Mouse (Mus musculus): ENCODE data around the gene Ctnnbip1. TPM values are rescaled to one million over a fixed set of nuclear protein-coding genes. Genes with fewer than 3 reads are reported as not detected.

Ctnnbip1 gene
- total and polyA plus RNA-seq, 2 experiments, result 4.9 to 9.7 TPM

GRCm38 (mm10) chr4:149523961-149524360 is 5.9 kb downstream of the Ctnnbip1 start:
- peak; percentile 21 for DNase-seq (ENCODE audit: extremely low read depth, low read depth, low spot score)
- TF ChIP-seq CTCF (IDR thresholded peaks at IDR 0.05; ENCODE audit: low read depth, low read length) (no peak), POLR2A (IDR thresholded peaks at IDR 0.05; ENCODE audit: extremely low read depth, insufficient read depth, low read length) (no peak)
- Histone ChIP-seq H3K79me2 (ENCODE audit: control insufficient read depth, insufficient read depth, low read length) (no peaks in the 10 kb centered on the region; the same call in 1 of the 2 replicates), H3K4me1 (ENCODE audit: control insufficient read depth, insufficient read depth, low read length) (peaks cover 5% of the 10 kb centered on the region), H3K9ac (ENCODE audit: low read depth, low read length) (no peak overlapping the region), H3K27me3 (ENCODE audit: control insufficient read depth, insufficient read depth, low read length) (no peaks in the 10 kb centered on the region), H3K4me3 (ENCODE audit: insufficient read depth, low read depth, low read length) (no peak overlapping the region), H3K27ac (replicated peaks; ENCODE audit: insufficient read depth, low read depth, low read length) (no peak overlapping the region), H3K36me3 (ENCODE audit: control insufficient read depth, insufficient read depth, low read length) (no peaks in the 10 kb centered on the region)
- WGBS, result 76% methylated on average over 6 of the region's 6 CpGs

- Histone ChIP-seq H3K9ac (ENCODE audit: low read depth, low read length) (no peak overlapping the region), H3K79me2 (ENCODE audit: control insufficient read depth, insufficient read depth, low read length) (no peaks in the 10 kb centered on the region; the same call in 1 of the 2 replicates), H3K27ac (replicated peaks; ENCODE audit: insufficient read depth, low read depth, low read length) (no peak overlapping the region), H3K4me3 (ENCODE audit: insufficient read depth, low read depth, low read length) (no peak overlapping the region), H3K4me1 (ENCODE audit: control insufficient read depth, insufficient read depth, low read length) (peaks cover 3% of the 10 kb centered on the region), H3K27me3 (ENCODE audit: control insufficient read depth, insufficient read depth, low read length) (no peaks in the 10 kb centered on the region), H3K36me3 (ENCODE audit: control insufficient read depth, insufficient read depth, low read length) (no peaks in the 10 kb centered on the region)
- no peak for DNase-seq (ENCODE audit: extremely low read depth, low read depth, low spot score)
- 90% methylated on average over 4 of the region's 4 CpGs for WGBS
- TF ChIP-seq CTCF (IDR thresholded peaks at IDR 0.05; ENCODE audit: low read depth, low read length) (no peak), POLR2A (IDR thresholded peaks at IDR 0.05; ENCODE audit: extremely low read depth, insufficient read depth, low read length) (no peak)
Observed at GRCm38 (mm10) chr4:149525170-149525569, 7.1 kb downstream of the Ctnnbip1 start.

- 56% methylated on average over 6 of the region's 6 CpGs for whole genome bisulfite sequencing
- Histone ChIP-seq H3K4me1 (ENCODE audit: control insufficient read depth, insufficient read depth, low read length) (no peaks in the 10 kb centered on the region), H3K79me2 (ENCODE audit: control insufficient read depth, insufficient read depth, low read length) (no peaks in the 10 kb centered on the region; the same call in 1 of the 2 replicates), H3K27me3 (ENCODE audit: control insufficient read depth, insufficient read depth, low read length) (no peaks in the 10 kb centered on the region), H3K36me3 (ENCODE audit: control insufficient read depth, insufficient read depth, low read length) (no peaks in the 10 kb centered on the region), H3K9ac (ENCODE audit: low read depth, low read length) (no peak overlapping the region), H3K4me3 (ENCODE audit: insufficient read depth, low read depth, low read length) (no peak overlapping the region), H3K27ac (replicated peaks; ENCODE audit: insufficient read depth, low read depth, low read length) (no peak overlapping the region)
- TF ChIP-seq CTCF (IDR thresholded peaks at IDR 0.05; ENCODE audit: low read depth, low read length) (no peak), POLR2A (IDR thresholded peaks at IDR 0.05; ENCODE audit: extremely low read depth, insufficient read depth, low read length) (no peak)
- peak; percentile 53 for DNase-seq (ENCODE audit: extremely low read depth, low read depth, low spot score)
Observed at GRCm38 (mm10) chr4:149525811-149526210, 7.8 kb downstream of the Ctnnbip1 start.

GRCm38 (mm10) chr4:149526330-149526729 is 8.3 kb downstream of the Ctnnbip1 start:
- 67% methylated on average over 7 of the region's 7 CpGs for WGBS
- no peak for TF ChIP-seq POLR2A (IDR thresholded peaks at IDR 0.05; ENCODE audit: extremely low read depth, insufficient read depth, low read length)
- TF ChIP-seq CTCF (IDR thresholded peaks at IDR 0.05; ENCODE audit: low read depth, low read length), result no peak
- Histone ChIP-seq H3K4me1 (ENCODE audit: control insufficient read depth, insufficient read depth, low read length) (no peaks in the 10 kb centered on the region), H3K27ac (replicated peaks; ENCODE audit: insufficient read depth, low read depth, low read length) (no peak overlapping the region), H3K36me3 (ENCODE audit: control insufficient read depth, insufficient read depth, low read length) (no peaks in the 10 kb centered on the region), H3K79me2 (ENCODE audit: control insufficient read depth, insufficient read depth, low read length) (no peaks in the 10 kb centered on the region; the same call in 1 of the 2 replicates), H3K9ac (ENCODE audit: low read depth, low read length) (no peak overlapping the region), H3K4me3 (ENCODE audit: insufficient read depth, low read depth, low read length) (no peak overlapping the region), H3K27me3 (ENCODE audit: control insufficient read depth, insufficient read depth, low read length) (no peaks in the 10 kb centered on the region)
- DNase-seq (ENCODE audit: extremely low read depth, low read depth, low spot score), result no peak

- 88% methylated on average over 15 of the region's 15 CpGs for WGBS
- H3K27ac ChIP-seq (replicated peaks; ENCODE audit: insufficient read depth, low read depth, low read length), result no peak overlapping the region
- no peaks in the 10 kb centered on the region for H3K4me1 ChIP-seq (ENCODE audit: control insufficient read depth, insufficient read depth, low read length)
- H3K4me3 ChIP-seq (ENCODE audit: insufficient read depth, low read depth, low read length), result no peak overlapping the region
- no peaks in the 10 kb centered on the region for H3K36me3 ChIP-seq (ENCODE audit: control insufficient read depth, insufficient read depth, low read length)
- H3K27me3 ChIP-seq (ENCODE audit: control insufficient read depth, insufficient read depth, low read length), result no peaks in the 10 kb centered on the region
- H3K79me2 ChIP-seq (ENCODE audit: control insufficient read depth, insufficient read depth, low read length), result no peaks in the 10 kb centered on the region; the same call in 1 of the 2 replicates
- no peak for TF ChIP-seq POLR2A (IDR thresholded peaks at IDR 0.05; ENCODE audit: extremely low read depth, insufficient read depth, low read length)
- TF ChIP-seq CTCF (IDR thresholded peaks at IDR 0.05; ENCODE audit: low read depth, low read length), result no peak
- DNase-seq (ENCODE audit: extremely low read depth, low read depth, low spot score), result no peak
- H3K9ac ChIP-seq (ENCODE audit: low read depth, low read length), result no peak overlapping the region
Observed at GRCm38 (mm10) chr4:149527621-149528354, 9.8 kb downstream of the Ctnnbip1 start.

- no peaks in the 10 kb centered on the region for H3K36me3 ChIP-seq (ENCODE audit: control insufficient read depth, insufficient read depth, low read length)
Observed at GRCm38 (mm10) chr4:149529691-149530090, 11.7 kb downstream of the Ctnnbip1 start.

More at GRCm38 (mm10) chr4:149529691-149530090, 11.7 kb downstream of the Ctnnbip1 start:
- H3K4me3 ChIP-seq (ENCODE audit: insufficient read depth, low read depth, low read length), result no peak overlapping the region
- H3K9ac ChIP-seq (ENCODE audit: low read depth, low read length), result no peak overlapping the region
- no peaks in the 10 kb centered on the region for H3K27me3 ChIP-seq (ENCODE audit: control insufficient read depth, insufficient read depth, low read length)
- no peaks in the 10 kb centered on the region for H3K4me1 ChIP-seq (ENCODE audit: control insufficient read depth, insufficient read depth, low read length)
- TF ChIP-seq POLR2A (IDR thresholded peaks at IDR 0.05; ENCODE audit: extremely low read depth, insufficient read depth, low read length), result no peak
- 77% methylated on average over 6 of the region's 6 CpGs for WGBS
- no peak for DNase-seq (ENCODE audit: extremely low read depth, low read depth, low spot score)
- H3K27ac ChIP-seq (replicated peaks; ENCODE audit: insufficient read depth, low read depth, low read length), result no peak overlapping the region
- no peaks in the 10 kb centered on the region; the same call in 1 of the 2 replicates for H3K79me2 ChIP-seq (ENCODE audit: control insufficient read depth, insufficient read depth, low read length)

Data from liver, adult 2 months (tissue).